Mouse (Mus musculus): ENCODE data around the gene Psmb7.

Psmb7 gene

DNA sequence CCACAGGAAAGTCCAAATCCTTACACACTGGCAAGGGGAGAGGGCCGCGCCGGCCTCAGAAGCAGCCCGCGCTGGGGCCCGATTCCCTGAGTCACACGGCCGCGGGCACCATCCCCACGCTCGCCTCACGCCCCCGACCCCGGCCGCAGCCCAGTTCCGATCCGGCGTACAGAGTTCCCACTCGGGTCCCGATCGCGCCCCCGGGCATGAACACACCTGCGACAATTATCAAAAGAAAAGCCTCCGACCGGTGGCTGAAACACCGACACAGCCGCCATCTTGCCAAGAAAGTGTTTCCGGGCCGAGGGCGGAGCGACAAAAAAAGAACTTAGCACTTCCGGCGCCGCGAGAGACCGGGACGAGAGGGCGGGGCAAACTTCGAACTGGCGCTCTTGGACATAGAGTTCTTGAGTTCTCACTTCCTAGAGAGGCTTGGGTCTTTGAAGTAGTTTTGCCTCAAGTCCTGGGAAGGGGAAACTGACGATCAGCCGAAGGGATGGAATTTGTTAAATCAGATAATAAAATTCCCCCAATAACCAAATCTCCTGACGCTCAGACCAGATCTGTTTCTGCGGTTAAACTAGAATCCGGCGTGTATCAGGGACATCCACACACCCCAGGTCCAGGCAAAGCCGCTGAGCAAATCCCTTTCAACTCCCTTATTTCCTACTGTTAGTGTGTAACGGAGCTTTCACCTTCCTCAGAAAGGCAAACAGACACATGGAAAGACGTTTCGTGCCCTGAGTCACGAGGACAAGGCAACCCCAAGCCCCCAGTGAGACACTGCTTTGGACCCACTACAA lies at the start of gene Psmb7:
TSS of gene Psmb7 (minus strand) at position 463 of the 803 bp plus-strand sequence.
- DNase-seq (ENCODE audit: low read depth in 2 of 2, low spot score in 2 of 2) = peak; percentile 80 to 83

DNA sequence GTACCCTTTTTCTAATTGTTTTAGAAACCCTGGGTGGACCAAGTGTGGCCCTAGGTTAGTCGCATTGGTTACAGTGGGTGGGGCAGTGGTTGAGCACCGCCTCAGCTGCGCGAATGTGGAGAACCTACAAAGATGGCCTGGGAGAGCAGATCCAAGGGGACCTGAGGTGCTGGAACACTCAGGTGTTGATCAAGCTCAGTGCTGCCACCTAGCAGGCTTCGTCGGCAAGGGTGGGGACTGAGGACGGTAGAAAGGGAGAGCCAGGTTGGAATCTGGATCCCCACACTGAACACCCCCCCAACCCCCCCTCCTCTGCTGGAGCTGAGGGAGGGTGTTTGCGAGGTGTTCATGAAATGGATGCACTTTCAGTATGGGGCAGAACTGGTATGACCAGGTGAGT lies 47.7 kb upstream of the Psmb7 start:
- DNase-seq (ENCODE audit: low read depth in 2 of 2, low spot score in 2 of 2) = peak in 1 of 2 experiments; percentile 6

DNA sequence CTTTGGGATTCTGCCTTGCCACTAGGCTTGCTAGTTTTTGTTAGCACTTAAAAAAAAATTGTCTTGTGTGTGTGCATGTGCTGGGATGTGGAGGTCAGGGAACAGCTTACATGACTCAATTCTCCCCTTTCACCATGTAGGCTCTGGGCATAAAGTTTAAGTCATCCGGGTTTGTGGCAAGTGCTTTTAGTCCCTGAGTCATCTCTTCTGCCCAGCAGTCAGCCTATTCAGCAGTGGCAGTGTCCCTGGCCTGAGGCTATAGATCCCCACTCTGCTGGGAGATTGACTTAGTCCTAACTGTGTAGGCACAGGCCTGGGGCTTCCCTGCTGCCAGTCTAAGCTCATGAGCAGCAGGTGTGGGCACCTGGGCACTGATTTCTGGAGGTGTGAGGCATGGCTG lies 46.0 kb upstream of the Psmb7 start:
- no peak for DNase-seq (ENCODE audit: low read depth in 2 of 2, low spot score in 2 of 2)

DNA sequence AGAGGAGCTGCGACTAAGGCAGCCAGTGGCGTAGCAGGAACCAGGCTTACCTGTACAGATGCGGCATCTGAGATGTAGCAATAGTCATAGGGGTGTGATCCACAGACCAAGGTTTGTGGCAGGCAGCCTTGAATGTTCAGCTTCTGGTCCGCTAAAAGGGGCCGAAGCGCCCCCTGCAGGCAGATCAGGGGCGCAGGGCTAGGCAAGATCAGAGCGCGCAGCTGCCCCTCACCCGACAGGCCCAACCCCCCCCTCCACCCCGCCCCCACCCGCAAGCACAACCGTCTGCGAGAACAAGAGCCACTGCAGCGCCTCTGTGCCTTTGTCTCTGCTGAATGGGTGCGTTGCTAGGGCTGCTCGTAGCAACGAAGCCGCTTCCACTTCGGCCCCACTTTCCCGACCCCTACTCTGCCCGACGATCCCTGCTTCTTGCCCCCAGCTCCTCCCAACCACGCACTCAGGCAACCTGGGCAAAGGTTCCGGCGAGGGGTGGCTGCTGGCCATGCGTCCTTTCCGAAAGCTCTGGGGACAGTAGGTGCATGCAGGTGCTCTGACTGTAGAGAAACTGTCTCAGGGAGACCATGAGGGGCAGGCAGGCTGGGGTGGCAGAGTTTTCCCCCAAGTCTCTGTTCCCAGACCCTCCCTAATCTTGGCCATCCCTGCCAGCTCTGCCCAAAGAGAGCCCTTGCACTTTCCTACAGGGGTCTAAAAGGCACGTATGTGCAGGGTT lies 45.1 kb upstream of the Psmb7 start:
- DNase-seq (ENCODE audit: low read depth in 2 of 2, low spot score in 2 of 2) = no peak

DNA sequence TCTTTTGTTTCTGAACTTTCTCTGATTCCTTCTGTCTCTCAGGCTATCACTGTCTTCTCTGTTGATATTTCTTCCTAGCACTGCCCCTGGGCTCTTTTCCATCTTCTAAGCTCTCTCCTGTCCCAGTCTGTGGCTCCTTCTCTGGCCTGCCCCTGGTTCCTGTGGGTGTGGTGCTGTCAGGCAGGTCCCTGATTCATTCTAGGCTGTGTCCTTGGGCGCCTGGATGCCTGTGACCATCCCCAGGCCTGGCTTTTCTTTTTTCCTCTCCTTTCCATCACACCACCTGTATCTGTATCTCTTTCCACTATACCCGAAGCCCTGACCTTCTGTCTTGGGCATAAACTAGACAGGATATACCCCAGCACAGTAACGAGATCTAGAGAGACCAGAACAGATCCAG lies 41.9 kb upstream of the Psmb7 start:
- DNase-seq (ENCODE audit: low read depth in 2 of 2, low spot score in 2 of 2) = no peak

DNA sequence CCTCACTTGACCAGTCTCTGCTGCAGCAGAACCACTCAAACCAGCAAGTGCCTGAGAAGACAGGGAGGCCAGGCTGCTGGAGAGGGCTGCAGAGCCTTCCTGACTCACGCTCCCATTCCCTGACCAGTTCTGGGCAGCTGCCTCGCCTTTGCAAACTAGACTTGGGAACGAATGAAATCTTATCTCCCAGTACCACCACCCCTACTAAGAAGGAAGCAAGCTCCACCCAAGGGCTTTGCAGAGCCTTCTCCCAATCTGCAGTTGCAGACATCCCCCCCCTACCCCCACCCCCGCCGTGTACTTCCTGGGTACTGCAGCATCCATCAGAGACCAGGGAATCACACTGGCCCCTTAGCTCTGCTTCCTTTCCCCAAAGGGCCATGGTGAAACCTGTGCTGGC lies 39.2 kb upstream of the Psmb7 start:
- DNase-seq (ENCODE audit: low read depth in 2 of 2, low spot score in 2 of 2) = no peak

DNA sequence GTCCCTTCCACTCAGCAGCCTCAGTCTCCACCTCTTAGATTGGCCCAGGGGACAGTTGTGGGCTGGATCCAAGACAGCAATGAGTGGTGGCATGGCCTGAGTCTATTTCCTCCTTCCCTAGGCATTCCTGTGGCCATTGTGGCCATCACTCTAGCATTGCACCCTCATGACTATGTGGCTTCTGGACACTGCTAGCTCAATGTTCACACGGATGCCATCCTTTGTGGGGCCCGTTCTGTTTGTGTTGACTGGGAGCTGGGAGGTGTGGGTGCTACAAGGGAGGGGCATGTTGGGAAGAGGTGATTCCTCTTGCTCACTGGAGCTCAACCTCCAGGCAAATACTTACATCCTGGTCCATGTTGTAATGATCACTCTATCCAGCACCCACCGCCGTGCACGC lies 38.3 kb upstream of the Psmb7 start:
- DNase-seq (ENCODE audit: low read depth in 2 of 2, low spot score in 2 of 2) = no peak

DNA sequence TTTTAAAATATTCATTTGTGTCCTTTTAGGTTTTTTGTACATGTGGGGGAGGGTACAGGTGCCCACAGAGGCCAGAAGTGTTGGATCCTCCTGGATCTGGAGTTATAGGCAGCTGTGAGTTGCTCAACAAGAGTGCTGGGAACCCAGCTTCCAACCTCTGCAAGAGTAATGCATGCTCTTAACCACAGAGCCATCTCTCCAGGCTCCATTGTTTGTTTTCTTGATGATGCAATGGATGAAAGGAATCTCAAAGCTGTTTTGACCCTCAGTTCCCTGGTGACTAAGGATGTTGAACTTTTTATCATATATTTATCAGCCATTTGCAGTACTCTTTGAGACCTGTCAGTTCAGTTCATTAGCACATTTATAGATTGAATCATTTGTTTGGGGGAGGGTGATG lies 35.1 kb upstream of the Psmb7 start:
- DNase-seq (ENCODE audit: low read depth in 2 of 2, low spot score in 2 of 2) = no peak

DNA sequence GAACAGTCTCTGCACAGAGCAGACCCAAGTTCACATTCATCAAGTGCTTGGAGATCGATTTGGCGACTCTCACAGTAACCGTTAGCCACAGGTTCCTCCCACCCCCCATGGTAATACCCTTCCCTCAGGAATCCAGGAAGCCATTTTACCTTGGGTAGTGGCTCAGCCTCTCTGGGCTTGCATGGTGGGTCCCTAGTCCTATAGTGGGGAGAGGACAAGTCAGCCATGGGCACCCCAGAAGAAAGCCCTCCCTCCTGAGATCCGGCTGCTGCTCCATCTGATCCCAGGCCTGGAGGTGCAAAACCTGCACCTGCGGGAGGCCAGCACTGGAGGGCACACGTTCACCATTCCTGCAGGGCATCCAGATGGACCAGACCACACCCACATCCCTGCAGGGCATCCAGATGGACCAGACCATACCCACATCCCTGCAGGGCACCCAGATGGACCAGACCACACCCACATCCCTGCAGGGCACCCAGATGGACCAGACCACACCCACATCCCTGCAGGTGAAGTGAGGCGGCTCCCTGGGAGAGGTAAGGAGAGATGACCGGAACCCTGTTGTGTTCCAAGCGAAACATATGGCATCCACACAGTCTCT lies 31.6 kb upstream of the Psmb7 start:
- DNase-seq (ENCODE audit: low read depth in 2 of 2, low spot score in 2 of 2) = no peak

DNA sequence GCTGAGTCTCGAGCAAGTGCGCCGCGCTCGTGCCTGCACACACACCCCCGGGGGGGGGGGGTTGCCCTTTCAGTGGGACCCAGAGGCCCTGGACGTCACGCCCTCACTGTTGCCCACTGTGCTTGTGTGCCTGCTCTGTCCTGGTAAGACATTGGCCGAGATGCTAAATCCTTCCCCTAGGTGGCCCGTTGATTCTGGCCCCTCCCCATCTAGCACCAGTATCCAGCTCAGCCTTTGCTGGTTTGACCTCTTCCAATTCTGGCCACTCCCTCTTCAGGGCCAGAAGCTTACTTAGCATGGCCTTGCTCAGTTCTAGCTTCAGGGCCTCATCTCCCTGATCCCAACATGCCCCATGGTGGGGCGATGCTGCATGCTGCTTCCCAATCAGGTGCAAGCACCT lies 28.6 kb upstream of the Psmb7 start:
- no peak for DNase-seq (ENCODE audit: low read depth in 2 of 2, low spot score in 2 of 2)

DNA sequence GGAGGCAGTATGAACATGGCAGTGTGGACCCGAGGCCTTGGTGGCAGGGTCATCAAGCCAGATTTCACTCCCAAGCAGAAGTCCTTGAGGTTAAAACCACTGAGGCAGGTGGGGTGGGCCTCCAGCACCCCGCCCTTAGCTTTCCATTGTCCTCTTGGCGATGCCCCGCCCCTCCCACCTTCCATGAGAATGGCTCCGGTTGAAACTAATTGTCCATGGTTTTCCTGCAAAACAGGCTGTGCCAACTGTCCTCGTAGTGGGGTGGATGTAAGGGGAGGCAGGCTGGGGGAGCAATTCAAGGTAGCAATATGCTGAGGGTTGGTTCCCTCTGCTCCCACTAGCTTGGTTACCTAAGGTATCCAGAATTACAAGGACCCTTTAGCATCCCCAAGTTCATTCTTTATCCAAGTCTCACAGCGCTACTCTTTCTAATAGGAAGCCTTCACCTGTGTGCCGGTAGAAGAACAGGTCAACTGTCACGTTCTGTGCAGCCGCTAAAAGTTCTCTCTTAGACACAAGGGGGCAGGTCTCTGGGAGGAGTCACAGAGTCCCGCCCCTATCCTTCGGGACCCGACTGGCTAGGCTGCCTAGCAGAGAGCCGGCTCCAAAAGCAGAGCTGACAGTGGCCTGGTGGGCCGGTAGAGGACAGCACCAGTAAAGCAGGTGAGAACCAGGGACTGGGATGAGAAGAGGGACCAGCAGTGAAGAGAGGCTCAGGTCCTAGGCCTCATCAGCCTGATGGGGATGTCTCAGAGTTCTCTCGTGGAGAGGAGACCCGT lies 25.1 kb upstream of the Psmb7 start:
- DNase-seq (ENCODE audit: low read depth in 2 of 2, low spot score in 2 of 2) = no peak

DNA sequence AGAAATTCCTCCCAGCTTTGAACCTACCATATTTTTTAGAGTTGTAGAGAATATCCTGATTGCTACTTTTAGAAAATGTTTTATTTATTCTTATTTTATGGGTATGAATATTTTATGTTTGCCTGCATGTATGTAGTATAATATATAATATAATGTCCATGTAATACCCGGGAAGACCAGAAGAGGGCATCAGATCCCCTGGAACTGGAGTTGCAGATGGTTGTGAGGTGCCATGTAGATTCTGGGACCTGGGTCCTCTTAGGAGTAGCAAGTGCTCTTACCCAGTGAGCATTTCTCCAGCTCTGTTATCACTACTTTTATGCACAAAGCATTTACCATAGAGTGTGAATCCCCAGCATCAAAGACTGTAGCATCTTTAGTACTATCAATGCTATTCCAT lies 17.5 kb upstream of the Psmb7 start:
- peak in 1 of 2 experiments; percentile 16 for DNase-seq (ENCODE audit: low read depth in 2 of 2, low spot score in 2 of 2)

DNA sequence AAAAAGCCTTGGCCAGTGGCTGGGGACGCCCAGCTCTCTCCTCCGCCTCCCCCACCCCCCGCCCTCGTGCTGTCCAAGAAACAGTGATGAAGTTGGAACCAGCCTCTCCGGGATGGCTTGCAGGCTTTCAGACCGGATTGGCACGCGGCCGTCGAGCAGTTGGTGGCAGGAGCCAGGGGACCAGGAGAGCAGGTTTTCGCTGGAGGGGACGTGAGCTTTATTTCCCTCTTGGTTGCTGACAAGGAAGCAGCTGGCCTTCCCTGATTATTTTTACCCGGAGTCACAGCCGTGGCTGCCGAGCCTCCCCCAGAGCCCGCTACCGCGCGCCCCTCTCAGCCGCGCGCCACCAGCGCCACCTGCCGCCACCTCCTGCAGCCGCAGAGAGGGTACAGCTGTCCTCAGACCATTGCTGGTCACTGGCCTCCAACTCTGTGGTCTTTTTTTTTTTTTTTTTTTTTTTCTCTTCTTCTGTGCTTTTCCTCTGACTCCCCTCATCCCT lies 14.5 kb upstream of the Psmb7 start:
- DNase-seq (ENCODE audit: low read depth in 2 of 2, low spot score in 2 of 2) = peak; percentile 6 to 11

DNA sequence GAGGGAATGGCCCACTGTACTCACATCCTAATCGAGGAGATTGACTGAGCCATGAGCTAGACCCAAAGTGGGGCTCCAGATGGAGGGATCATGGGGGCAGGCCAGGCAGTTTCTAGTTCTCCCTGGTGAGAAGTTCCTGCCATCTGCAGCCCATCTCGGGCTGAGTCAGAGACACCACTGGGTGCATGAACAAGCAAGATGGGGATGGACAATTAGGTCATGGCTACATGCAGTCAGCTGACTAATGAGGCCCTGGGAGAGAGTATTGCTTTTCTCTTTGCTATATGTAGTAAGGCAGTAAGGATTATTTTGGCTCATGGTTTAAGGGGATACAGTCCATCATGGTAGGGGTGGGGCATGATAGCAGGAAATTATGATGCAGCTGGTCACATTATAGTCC lies 9.8 kb upstream of the Psmb7 start:
- DNase-seq (ENCODE audit: low read depth in 2 of 2, low spot score in 2 of 2) = no peak

DNA sequence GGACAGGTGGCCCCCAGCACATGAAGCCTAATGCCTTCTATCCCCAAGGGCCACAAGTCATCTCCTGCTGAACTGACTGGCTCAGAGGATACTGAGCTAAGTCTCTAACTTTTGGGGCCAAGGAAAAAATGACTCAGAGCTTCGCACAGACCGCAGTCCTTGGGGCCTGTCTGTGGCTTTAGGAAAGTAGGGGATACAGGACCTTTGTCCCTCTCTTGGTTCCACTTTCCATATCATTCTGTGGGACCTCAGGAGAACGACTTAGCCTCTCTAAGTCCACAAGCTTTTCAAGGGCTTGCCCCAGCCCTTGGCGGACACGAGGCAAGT lies 9.4 kb upstream of the Psmb7 start:
- DNase-seq (ENCODE audit: low read depth in 2 of 2, low spot score in 2 of 2) = no peak

DNA sequence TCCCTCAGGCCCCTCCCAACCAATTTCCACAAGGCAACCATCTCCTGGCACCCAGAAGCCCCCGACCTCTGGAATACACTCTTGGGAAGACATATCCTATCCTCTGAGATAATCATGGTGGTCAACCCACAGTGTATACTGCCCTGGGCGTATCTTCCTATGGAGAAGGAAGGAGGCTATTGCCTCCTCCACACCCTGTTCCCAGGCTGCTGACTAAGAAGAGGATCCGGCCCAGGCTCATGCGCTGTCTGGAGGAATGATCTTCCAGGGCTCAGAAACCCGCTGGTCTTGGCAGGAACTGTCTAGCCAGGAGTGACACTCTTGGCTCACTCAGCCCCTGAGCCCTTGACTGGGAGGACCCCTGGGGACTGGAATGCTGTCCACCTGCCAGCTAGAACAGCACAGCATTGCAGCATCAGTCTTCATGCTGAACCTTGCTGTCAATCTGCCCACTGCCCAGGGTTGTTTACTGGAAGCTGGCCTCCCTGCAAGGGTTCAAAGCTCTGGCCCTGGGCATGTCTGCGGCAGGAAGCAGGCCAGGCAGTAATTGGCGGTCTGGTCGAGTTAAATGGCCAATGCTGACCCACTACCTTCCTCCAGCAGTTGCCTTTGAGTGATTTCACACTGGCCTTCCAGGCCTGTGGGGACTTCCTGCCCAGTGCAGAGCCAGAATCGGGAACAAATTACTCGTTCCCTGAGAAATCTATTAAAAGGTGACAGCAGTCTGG lies 8.8 kb upstream of the Psmb7 start:
- no peak for DNase-seq (ENCODE audit: low read depth in 2 of 2, low spot score in 2 of 2)

DNA sequence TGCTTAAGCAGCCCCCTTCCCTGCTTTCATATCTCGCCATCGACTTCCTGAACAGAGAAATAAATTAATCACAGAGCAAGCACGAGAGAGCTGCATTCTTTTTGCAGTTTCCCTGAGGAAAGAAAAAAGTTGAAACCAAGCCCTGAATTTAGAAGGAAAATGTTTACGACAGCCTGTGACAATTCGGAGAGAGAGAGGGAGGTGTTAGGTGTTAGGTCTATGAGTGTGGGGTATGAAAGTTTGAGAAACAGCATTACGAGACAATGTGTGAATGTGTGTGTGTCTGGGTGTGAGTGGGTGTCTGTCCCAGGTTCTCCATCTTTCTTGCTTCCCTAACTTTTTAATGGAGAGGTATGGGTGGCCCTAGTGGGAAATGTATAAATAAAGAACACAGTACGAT lies 8.2 kb upstream of the Psmb7 start:
- DNase-seq (ENCODE audit: low read depth in 2 of 2, low spot score in 2 of 2) = no peak

DNA sequence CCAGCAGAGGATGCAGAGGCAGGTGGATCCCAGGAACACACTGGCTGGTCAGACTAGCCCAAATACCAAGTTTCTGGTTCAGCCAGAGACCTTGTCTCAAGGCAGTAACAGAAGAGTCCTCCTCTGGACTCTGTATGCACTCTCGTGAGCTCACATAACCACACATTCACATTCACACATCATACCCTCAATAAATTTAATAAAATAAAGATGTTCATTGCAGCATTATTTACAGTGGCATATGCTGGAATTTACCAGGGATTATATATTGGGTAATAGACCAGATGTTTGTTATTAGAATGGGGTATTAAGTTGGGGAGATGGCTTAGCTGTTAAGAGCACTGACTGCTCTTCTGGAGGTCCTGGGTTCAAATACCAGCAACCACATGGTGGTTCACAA lies 6.5 kb upstream of the Psmb7 start:
- DNase-seq (ENCODE audit: low read depth in 2 of 2, low spot score in 2 of 2) = no peak

DNA sequence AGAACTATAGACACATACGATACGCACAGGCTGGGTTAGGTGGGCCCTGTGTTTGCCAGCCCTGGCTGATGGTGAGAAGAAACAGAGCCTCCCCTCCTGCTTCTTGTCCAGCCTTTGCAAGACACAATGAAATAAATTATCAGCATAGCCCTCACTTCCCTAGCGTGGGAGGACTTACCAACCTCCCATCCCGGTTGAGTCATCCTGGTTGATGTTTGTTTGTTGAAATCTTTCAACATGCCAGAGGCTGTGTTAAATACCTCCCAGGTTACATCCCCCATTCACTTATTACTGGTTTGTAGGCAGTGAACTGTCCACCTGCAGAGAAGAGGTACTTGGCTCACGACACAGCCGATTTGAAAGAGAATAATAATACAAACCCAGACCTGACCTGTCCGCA lies 3.8 kb upstream of the Psmb7 start:
- no peak for DNase-seq (ENCODE audit: low read depth in 2 of 2, low spot score in 2 of 2)

DNA sequence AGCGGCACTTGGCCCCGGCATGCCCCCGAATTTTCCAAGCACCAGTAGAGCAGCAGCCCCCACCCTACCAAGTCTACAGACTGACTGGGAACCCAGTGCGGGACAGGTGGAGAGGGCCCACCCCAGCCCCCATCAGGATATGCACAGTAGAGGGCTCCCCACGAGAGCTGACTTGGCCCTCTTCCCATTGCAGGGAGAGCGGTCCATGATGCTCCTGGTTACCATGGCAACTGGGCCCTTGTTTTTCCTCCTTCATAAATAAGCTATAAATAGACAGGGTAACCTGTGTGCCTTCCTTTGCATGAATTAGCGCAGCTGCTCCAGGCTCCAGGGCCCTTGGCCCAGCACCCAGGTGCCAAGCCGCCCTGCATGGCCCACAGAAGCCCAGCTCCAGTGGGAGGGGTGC lies 3.3 kb upstream of the Psmb7 start:
- DNase-seq (ENCODE audit: low read depth in 2 of 2, low spot score in 2 of 2) = no peak

DNA sequence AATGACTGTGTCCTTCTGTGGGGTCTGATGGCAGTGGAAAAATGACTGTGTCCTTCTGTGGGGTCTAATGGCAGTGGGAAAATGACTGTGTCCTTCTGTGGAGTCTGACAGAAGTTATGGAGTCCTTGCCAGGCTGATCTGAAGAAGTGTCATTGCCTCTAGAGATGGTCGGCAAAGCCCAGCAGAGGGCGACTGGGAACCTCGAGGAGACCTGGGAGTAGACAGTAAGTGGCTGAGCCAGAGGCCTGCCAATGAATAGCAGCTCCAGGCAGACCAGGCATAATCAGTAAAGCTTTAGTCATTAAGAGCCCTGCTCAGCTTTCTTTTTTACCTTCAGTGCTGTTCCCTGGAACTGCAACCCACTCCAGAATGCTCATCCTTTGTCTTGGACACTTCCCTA lies 2.0 kb upstream of the Psmb7 start:
- peak; percentile 30 to 32 for DNase-seq (ENCODE audit: low read depth in 2 of 2, low spot score in 2 of 2)

All from CD8-positive naive resting alpha-beta T cell, adult 2 months (primary cell).